Mouse (Mus musculus): ENCODE data around the gene Atp6v0d1. TPM values are rescaled to one million over a fixed set of nuclear protein-coding genes. Genes with fewer than 3 reads are reported as not detected.
A peak's percentile ranks its signal among the peaks of the same experiment; 100 is the strongest.

The Atp6v0d1 gene
- polyA plus RNA-seq, 1 experiment from 2014 or later: 58.1 TPM

DNA sequence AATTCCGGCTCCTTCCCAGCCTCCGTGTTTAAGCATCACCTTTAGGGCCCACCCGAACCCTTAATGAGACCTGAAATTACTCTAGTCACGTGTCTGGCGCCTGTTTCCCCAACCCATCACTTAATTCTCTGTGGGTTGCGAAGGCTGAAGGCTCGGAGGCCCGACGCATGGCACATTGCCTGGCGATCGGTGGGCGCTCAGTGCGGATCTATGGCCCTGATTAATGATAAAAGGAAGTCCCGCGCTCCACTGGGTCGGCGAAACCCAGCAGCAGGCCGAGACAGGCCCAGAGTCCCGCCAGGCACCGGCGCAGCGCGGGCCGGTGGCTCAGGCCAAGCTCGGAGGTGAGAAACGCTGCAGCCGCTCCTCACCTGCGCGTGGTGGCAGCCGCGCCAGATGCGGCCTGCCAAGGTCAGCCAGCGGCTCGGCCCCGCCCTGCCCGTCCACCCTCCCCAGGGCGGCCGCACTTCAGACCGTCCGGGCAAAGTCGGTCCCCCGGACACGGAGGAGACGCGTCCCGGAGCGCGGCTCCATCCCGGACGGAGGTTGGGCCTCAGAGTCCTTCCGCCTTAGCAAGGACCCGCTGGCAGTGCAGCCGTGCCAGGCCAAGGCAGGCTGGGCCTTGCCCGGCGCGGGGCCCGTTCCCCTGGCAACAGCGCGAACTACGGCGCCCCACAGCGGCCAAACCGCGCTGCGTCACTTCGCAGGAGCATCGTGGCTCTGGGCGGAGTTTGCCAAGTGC, 69.2 kb downstream of the Atp6v0d1 start, which contains the start of gene Zdhhc1:
Zdhhc1 (minus strand) TSS at position 464 of the 742 bp plus-strand sequence.
- no peaks in the 10 kb centered on the region for H3K9me3 ChIP-seq
- under 1% methylated on average over 66 of the region's 68 CpGs for WGBS
- peak within 1 kb of the TSS; percentile 92 for H3K9ac ChIP-seq
- H3K4me1 ChIP-seq: peaks cover 26% of the 10 kb centered on the region
- ATAC-seq (ENCODE audit: extremely low read depth, insufficient number of reproducible peaks, low FRiP score, low TSS enrichment): peak; percentile 73; the same call in 1 of the 2 replicates
- H3K4me2 ChIP-seq: peak within 1 kb of the TSS; percentile 80
- peak within 1 kb of the TSS; percentile 89 for H3K4me3 ChIP-seq
- no peaks in the 10 kb centered on the region for H3K36me3 ChIP-seq
- no peaks in the 10 kb centered on the region for H3K27me3 ChIP-seq (replicated peaks)
- H3K27ac ChIP-seq (replicated peaks): peak within 1 kb of the TSS; percentile 72

DNA sequence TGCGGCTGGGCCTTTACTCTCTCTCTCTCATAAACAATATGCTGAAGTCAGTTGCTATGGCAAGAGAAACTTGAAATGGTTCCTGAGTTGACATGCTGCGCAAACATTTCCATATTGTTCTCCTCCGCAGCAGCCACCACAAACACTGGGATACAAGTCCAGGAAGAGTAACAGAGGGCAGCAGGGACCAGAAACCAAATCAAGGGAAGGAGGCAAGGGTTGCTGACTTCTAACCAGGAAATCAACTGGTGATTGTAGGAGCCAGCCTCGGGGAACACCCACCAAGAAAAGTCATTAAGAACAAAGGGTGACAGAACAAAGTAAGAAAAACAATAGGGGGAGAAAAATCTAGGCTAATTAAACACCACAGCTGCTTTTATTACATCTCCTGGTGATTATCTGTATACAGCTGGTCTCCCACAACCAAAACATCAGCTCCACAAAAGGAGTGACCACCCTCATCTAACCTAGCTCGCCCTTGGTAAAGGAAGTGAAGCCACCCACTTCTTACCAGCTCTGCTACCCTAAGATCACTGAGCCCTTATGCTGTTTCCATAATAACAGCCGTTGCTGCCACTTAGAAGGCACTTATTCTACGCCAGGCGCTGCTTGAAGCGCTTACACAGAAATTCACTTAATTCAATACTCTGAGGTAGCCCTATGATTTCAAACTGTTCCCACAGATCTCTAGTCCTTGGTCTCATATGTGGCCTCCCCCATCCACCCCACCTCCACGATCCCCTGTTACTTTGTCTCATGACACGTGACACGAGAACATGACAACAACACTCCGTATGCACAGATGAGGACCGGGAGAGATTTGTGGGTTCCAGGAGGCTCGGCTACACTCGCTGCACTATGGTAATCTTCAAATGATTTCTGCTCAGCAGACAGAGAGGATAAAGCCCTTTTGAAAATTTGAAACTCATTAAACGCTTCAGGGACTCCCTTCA, 70.2 kb downstream of the Atp6v0d1 start:
- no peak for ATAC-seq (ENCODE audit: extremely low read depth, insufficient number of reproducible peaks, low FRiP score, low TSS enrichment)
- peak overlapping the region; percentile 92 for H3K9ac ChIP-seq
- H3K9me3 ChIP-seq: no peaks in the 10 kb centered on the region
- 52% methylated on average over 17 of the region's 17 CpGs for WGBS
- peak overlapping the region; percentile 72 for H3K27ac ChIP-seq (replicated peaks)
- H3K4me1 ChIP-seq: peaks cover 32% of the 10 kb centered on the region
- H3K4me3 ChIP-seq: peak overlapping the region; percentile 89
- peak overlapping the region; percentile 80 for H3K4me2 ChIP-seq
- no peaks in the 10 kb centered on the region for H3K27me3 ChIP-seq (replicated peaks)
- H3K36me3 ChIP-seq: no peaks in the 10 kb centered on the region

DNA sequence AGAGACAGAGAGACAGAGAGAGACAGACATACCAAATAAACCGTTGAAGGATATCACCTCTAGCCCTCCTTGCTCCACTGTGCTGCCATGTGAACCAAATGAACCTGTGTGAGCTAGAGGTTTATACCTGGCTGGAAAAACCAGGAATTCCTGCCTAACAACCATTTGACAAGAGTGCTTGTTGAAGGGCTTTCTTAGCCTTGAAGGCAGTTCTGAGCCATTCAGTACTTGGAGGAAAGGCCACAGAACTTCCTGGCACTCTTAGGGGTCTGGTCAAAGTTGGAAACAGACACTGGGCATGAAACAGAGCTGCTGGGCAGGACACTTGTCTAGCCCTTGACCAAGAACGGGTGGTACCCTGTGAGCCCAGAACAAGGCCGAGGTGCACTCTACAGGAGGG, 71.3 kb downstream of the Atp6v0d1 start:
- Histone ChIP-seq H3K27ac (replicated peaks) (peak overlapping the region; percentile 6; the same call in 1 of the 2 replicates), H3K9me3 (no peaks in the 10 kb centered on the region), H3K4me2 (no peak overlapping the region), H3K4me1 (peaks cover 34% of the 10 kb centered on the region), H3K9ac (no peak overlapping the region), H3K27me3 (replicated peaks) (no peaks in the 10 kb centered on the region), H3K4me3 (no peak overlapping the region), H3K36me3 (no peaks in the 10 kb centered on the region)
- 73% methylated on average over 3 of the region's 3 CpGs for WGBS
- ATAC-seq (ENCODE audit: extremely low read depth, insufficient number of reproducible peaks, low FRiP score, low TSS enrichment): no peak

DNA sequence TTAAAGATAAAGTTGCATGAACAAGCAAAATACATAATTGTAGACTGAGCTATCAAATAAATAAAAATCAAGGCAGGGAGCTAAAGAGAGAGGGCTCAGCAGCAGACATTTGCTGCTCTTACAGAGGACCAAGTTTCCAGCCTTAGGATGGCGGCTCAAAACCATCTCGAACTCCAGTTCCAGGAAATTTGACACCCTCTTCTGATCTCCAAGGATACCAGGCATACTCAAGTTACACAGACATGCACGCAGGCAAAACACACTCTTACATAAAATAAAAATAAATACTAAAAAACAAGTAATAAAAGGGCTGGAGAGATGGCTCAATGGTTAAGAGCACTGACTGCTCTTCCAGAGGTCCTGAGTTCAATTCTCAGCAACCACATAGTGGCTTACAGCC, 72.4 kb downstream of the Atp6v0d1 start:
- no peaks in the 10 kb centered on the region for H3K36me3 ChIP-seq
- no peaks in the 10 kb centered on the region for H3K27me3 ChIP-seq (replicated peaks)
- peaks cover 34% of the 10 kb centered on the region for H3K4me1 ChIP-seq
- 42% methylated on average over 3 of the region's 3 CpGs for WGBS
- no peak for ATAC-seq (ENCODE audit: extremely low read depth, insufficient number of reproducible peaks, low FRiP score, low TSS enrichment)
- H3K27ac ChIP-seq (replicated peaks): no peak overlapping the region
- H3K9me3 ChIP-seq: no peaks in the 10 kb centered on the region
- H3K4me2 ChIP-seq: no peak overlapping the region
- no peak overlapping the region for H3K4me3 ChIP-seq
- H3K9ac ChIP-seq: no peak overlapping the region

DNA sequence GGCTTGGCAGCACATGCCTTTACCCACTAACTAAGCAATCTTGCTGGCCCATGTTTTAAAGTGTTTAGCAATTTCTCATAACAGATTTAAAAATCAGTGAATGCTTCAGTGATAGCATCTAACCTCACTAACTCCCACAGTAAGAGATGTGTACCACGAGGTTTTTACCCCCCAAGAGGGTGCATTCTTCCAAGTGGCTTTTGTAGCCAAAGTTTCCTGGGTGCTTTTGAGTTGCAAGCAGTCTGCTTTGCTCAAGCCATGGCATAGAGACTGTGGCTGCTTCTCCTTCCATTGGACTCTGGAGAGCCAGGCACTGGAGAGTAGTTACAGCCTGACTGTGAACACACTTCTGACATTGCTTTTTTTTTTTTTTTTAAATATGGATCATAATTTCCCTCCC, 76.6 kb downstream of the Atp6v0d1 start:
- WGBS: 51% methylated on average over 1 of the region's 1 CpGs
- no peaks in the 10 kb centered on the region for H3K27me3 ChIP-seq (replicated peaks)
- peaks cover 7% of the 10 kb centered on the region for H3K36me3 ChIP-seq
- no peak overlapping the region for H3K4me2 ChIP-seq
- peaks cover 11% of the 10 kb centered on the region for H3K4me1 ChIP-seq
- H3K9ac ChIP-seq: no peak overlapping the region
- no peak overlapping the region for H3K27ac ChIP-seq (replicated peaks)
- H3K4me3 ChIP-seq: no peak overlapping the region
- H3K9me3 ChIP-seq: no peaks in the 10 kb centered on the region
- ATAC-seq (ENCODE audit: extremely low read depth, insufficient number of reproducible peaks, low FRiP score, low TSS enrichment): no peak

DNA sequence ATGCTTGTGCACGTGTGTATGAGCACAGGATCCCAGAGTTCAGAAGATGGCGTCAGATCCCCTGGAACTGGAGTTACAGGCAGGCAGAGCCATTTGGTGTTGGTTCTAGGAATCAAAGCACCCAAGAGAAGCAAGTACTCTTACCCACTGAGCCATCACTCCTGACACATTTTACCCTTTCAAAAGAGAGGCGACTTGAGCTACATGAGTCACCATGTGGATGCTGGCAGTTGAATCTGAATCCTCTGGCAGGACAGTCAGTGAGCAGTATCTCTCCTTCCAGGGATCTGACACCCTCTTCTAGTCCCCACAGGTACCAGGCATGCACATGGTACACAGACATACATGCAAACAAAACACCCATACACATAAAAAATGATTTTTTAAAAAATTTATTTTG, 77.8 kb downstream of the Atp6v0d1 start:
- Histone ChIP-seq H3K27ac (replicated peaks) (no peak overlapping the region), H3K4me1 (peaks cover 11% of the 10 kb centered on the region), H3K36me3 (peaks cover 7% of the 10 kb centered on the region), H3K9me3 (no peaks in the 10 kb centered on the region), H3K9ac (no peak overlapping the region), H3K4me2 (no peak overlapping the region), H3K27me3 (replicated peaks) (no peaks in the 10 kb centered on the region), H3K4me3 (no peak overlapping the region)
- 64% methylated on average over 3 of the region's 3 CpGs for WGBS
- ATAC-seq (ENCODE audit: extremely low read depth, insufficient number of reproducible peaks, low FRiP score, low TSS enrichment): no peak

DNA sequence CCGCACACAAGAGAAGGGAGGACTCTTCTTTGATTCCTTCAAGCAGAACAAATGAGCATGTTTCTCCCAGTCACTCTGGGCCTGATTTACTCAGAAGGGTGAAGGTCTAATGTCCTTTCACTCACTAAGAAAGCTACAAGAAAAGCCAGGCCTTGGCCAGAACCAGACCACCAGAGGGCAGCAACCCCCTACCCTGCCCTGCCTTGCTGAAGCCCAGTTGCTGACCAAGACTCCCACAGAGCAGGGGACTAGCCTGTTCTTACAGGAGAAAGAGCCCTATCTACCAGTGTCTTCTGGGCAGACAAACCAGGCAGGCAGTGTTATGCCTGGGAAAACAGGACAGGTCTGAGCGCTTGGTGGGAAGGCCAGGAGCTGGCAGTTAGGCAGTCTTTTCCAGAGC, 81.5 kb downstream of the Atp6v0d1 start:
- Histone ChIP-seq H3K4me2 (no peak overlapping the region), H3K36me3 (peaks cover 16% of the 10 kb centered on the region), H3K27ac (replicated peaks) (no peak overlapping the region), H3K9ac (no peak overlapping the region), H3K4me3 (no peak overlapping the region), H3K4me1 (peaks cover 18% of the 10 kb centered on the region), H3K9me3 (no peaks in the 10 kb centered on the region), H3K27me3 (replicated peaks) (no peaks in the 10 kb centered on the region)
- 30% methylated on average over 2 of the region's 2 CpGs for WGBS
- no peak for ATAC-seq (ENCODE audit: extremely low read depth, insufficient number of reproducible peaks, low FRiP score, low TSS enrichment)

DNA sequence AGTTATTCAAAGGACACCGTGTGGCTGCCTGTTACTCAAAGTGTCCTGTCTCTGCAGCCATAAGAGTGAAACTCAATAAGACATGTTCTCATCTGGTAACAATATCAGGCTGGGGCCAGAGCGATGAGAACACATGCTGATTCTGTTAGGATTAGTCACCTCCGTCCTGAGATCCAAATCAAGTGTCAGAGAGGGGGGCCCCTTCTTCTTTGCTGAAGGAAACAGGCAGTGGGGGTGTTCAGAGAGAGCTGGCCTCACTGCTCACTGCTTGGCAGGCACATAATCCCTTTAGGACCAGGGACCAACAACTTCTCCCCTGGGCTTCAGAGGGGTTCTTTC, 81.8 kb downstream of the Atp6v0d1 start:
- 53% methylated on average over 3 of the region's 3 CpGs for WGBS
- no peaks in the 10 kb centered on the region for H3K9me3 ChIP-seq
- peaks cover 20% of the 10 kb centered on the region for H3K4me1 ChIP-seq
- peaks cover 16% of the 10 kb centered on the region for H3K36me3 ChIP-seq
- no peaks in the 10 kb centered on the region for H3K27me3 ChIP-seq (replicated peaks)
- no peak for ATAC-seq (ENCODE audit: extremely low read depth, insufficient number of reproducible peaks, low FRiP score, low TSS enrichment)
- no peak overlapping the region for H3K4me2 ChIP-seq
- no peak overlapping the region for H3K27ac ChIP-seq (replicated peaks)
- H3K9ac ChIP-seq: no peak overlapping the region
- H3K4me3 ChIP-seq: no peak overlapping the region

DNA sequence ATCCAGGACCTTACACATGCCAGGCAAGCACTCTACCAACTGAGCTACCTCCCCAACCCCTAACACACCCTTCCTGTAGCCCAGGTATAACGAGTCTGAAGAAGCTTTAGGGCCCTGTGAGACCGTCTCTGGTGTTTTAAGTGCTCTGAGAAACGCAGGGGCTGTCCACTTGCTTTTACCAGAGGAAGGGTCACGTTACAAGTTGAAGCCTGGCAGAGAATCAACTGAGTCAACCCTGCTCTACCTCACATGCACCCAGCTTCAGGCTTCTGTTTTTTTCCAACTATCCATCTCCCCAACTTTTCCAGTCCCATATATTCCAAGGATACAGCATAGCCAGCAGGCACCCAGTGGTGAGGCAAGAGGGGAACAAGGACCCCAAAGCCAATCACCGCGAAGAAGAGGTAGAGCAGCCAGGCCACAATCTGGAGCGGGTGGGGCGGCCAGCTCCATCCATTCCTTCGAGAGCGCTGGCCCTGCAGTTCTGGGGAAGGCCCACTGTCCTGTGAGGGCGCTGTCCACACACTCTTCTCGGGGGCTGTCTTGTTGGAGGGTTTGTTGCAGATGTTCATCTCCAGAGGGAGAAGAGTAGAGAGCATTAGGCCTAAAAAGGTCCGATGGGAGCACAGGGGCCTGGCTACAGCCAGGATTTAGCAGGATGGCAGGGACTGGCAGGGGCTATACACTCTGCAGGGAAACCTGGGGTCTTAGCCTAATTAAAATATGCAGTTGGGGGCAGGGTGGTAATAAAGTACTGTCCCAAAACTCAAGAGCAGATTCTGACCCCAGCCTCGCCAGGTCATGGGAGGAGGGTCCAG, 82.4 kb downstream of the Atp6v0d1 start:
- Histone ChIP-seq H3K27me3 (replicated peaks) (no peaks in the 10 kb centered on the region), H3K9ac (no peak overlapping the region), H3K27ac (replicated peaks) (no peak overlapping the region), H3K9me3 (no peaks in the 10 kb centered on the region), H3K4me1 (peaks cover 23% of the 10 kb centered on the region), H3K4me3 (no peak overlapping the region), H3K4me2 (no peak overlapping the region), H3K36me3 (peaks cover 19% of the 10 kb centered on the region)
- WGBS: 37% methylated on average over 14 of the region's 14 CpGs
- ATAC-seq (ENCODE audit: extremely low read depth, insufficient number of reproducible peaks, low FRiP score, low TSS enrichment): no peak

DNA sequence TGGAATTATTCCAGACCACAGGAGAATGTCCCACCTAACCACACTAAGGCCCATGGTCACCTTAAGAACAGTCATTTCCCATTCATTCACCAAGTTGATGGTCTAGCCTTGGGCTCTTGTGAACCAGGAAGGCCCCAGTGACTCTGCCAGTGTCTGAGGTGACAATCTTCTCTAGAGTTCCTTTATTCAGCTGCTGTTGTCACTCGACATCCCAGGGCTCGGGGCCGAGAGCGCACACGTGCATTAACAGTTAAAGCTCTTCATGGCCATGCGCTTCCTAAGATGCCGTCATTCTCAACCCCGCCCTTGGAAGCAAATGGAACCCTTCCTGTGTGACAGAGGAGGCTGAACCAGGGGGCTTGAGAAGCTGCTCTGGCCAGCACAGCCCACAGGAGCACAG, 83.7 kb downstream of the Atp6v0d1 start:
- no peak for ATAC-seq (ENCODE audit: extremely low read depth, insufficient number of reproducible peaks, low FRiP score, low TSS enrichment)

DNA sequence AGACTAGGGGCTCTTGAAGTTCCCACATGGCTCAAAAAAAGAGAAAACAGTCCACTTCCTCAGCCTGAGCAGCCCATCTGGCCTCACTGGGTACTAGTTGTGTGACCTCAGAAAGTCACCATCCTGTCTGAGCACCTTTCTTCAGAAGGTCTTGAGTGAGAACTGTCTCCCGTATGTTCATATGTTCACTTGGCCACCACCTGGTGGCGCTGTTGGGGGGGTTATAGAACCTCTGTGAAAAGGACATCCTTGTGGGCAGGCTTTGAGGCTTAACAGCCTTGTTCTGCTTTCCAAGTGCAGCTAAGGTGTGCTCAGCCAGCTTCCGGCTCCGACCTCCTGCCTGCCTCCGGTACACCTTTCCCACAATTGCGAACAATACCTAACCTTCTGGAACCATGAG, 84.4 kb downstream of the Atp6v0d1 start:
- Histone ChIP-seq H3K9me3 (no peaks in the 10 kb centered on the region), H3K4me2 (no peak overlapping the region), H3K27me3 (replicated peaks) (no peaks in the 10 kb centered on the region), H3K27ac (replicated peaks) (peak overlapping the region; percentile 67), H3K36me3 (peaks cover 20% of the 10 kb centered on the region), H3K9ac (peak overlapping the region; percentile 50; the same call in 1 of the 2 replicates), H3K4me1 (peaks cover 42% of the 10 kb centered on the region), H3K4me3 (no peak overlapping the region)
- no peak for ATAC-seq (ENCODE audit: extremely low read depth, insufficient number of reproducible peaks, low FRiP score, low TSS enrichment)
- 76% methylated on average over 6 of the region's 6 CpGs for WGBS

More for the DNA sequence above, 83.7 kb downstream of the Atp6v0d1 start:
- Histone ChIP-seq H3K4me2 (no peak overlapping the region), H3K9ac (no peak overlapping the region), H3K27ac (replicated peaks) (no peak overlapping the region), H3K36me3 (peaks cover 20% of the 10 kb centered on the region), H3K4me3 (no peak overlapping the region), H3K9me3 (no peaks in the 10 kb centered on the region), H3K27me3 (replicated peaks) (no peaks in the 10 kb centered on the region), H3K4me1 (peaks cover 36% of the 10 kb centered on the region)
- 73% methylated on average over 8 of the region's 8 CpGs for WGBS
